Mouse (Mus musculus): ENCODE results near the gene Myb. TPM values are rescaled to one million over a fixed set of nuclear protein-coding genes. Genes with fewer than 3 reads are reported as not detected.

Gene Myb
- polyA plus RNA-seq, 1 experiment from 2014 or later, result 4.6 TPM

- 84% methylated on average over 5 of the region's 5 CpGs for WGBS
- H3K36me3 ChIP-seq, result no peaks in the 10 kb centered on the region
- H3K4me1 ChIP-seq, result no peaks in the 10 kb centered on the region
- no peak overlapping the region for H3K4me3 ChIP-seq
- no peak overlapping the region for H3K27ac ChIP-seq
- no peaks in the 10 kb centered on the region for H3K9me3 ChIP-seq (replicated peaks)
- no peak overlapping the region for H3K9ac ChIP-seq
- peaks cover 14% of the 10 kb centered on the region for H3K27me3 ChIP-seq
- no peak for ATAC-seq (ENCODE audit: low FRiP score)
- no peak overlapping the region for H3K4me2 ChIP-seq (replicated peaks)
Measured at GRCm38 (mm10) chr10:21167165-21167564, 6.4 kb upstream of the Myb start.

GRCm38 (mm10) chr10:21165411-21165810 is 4.6 kb upstream of the Myb start:
- Histone ChIP-seq H3K36me3 (no peaks in the 10 kb centered on the region), H3K4me3 (no peak overlapping the region), H3K4me1 (peaks cover 3% of the 10 kb centered on the region; the same call in 1 of the 2 replicates), H3K27me3 (peaks cover 21% of the 10 kb centered on the region), H3K27ac (no peak overlapping the region), H3K9me3 (replicated peaks) (no peaks in the 10 kb centered on the region), H3K4me2 (replicated peaks) (no peak overlapping the region), H3K9ac (no peak overlapping the region)
- ATAC-seq (ENCODE audit: low FRiP score), result no peak
- 82% methylated on average over 4 of the region's 4 CpGs for WGBS

GRCm38 (mm10) chr10:21162124-21162523 is 1.3 kb upstream of the Myb start:
- WGBS, result 48% methylated on average over 3 of the region's 3 CpGs
- Histone ChIP-seq H3K9me3 (replicated peaks) (no peaks in the 10 kb centered on the region), H3K27me3 (peaks cover 37% of the 10 kb centered on the region), H3K4me1 (peaks cover 19% of the 10 kb centered on the region), H3K27ac (no peak overlapping the region), H3K36me3 (no peaks in the 10 kb centered on the region), H3K4me2 (replicated peaks) (no peak overlapping the region), H3K4me3 (no peak overlapping the region), H3K9ac (no peak overlapping the region)
- no peak for ATAC-seq (ENCODE audit: low FRiP score)

GRCm38 (mm10) chr10:21161359-21162094 is 743 bp upstream of the Myb start:
- H3K4me1 ChIP-seq, result peaks cover 19% of the 10 kb centered on the region
- H3K4me3 ChIP-seq, result peak overlapping the region; percentile 73
- ATAC-seq (ENCODE audit: low FRiP score), result peak; percentile 49
- H3K36me3 ChIP-seq, result no peaks in the 10 kb centered on the region
- WGBS, result 3% methylated on average over 20 of the region's 20 CpGs
- H3K9me3 ChIP-seq (replicated peaks), result no peaks in the 10 kb centered on the region
- 0 out of 2 replicates have a peak overlapping the region, but pooled peaks have one; percentile 55 for H3K27ac ChIP-seq
- peaks cover 37% of the 10 kb centered on the region for H3K27me3 ChIP-seq
- H3K4me2 ChIP-seq (replicated peaks), result peak overlapping the region; percentile 99
- peak overlapping the region; percentile 76 for H3K9ac ChIP-seq

GRCm38 (mm10) chr10:21159697-21160394 is 938 bp downstream of the Myb start:
- H3K4me3 ChIP-seq, result peak overlapping the region; percentile 73
- no peaks in the 10 kb centered on the region for H3K36me3 ChIP-seq
- H3K9me3 ChIP-seq (replicated peaks), result no peaks in the 10 kb centered on the region
- H3K27me3 ChIP-seq, result peaks cover 37% of the 10 kb centered on the region
- H3K9ac ChIP-seq, result peak overlapping the region; percentile 76
- peaks cover 19% of the 10 kb centered on the region for H3K4me1 ChIP-seq
- under 1% methylated on average over 44 of the region's 44 CpGs for WGBS
- H3K4me2 ChIP-seq (replicated peaks), result peak overlapping the region; percentile 99
- peak; percentile 49; the same call in 1 of the 2 replicates for ATAC-seq (ENCODE audit: low FRiP score)
- no peak overlapping the region for H3K27ac ChIP-seq

- WGBS, result under 1% methylated on average over 34 of the region's 35 CpGs
- Histone ChIP-seq H3K9ac (peak overlapping the region; percentile 76), H3K27ac (no peak overlapping the region), H3K4me1 (peaks cover 19% of the 10 kb centered on the region), H3K4me3 (peak overlapping the region; percentile 73), H3K4me2 (replicated peaks) (peak overlapping the region; percentile 99), H3K27me3 (peaks cover 36% of the 10 kb centered on the region), H3K9me3 (replicated peaks) (no peaks in the 10 kb centered on the region), H3K36me3 (no peaks in the 10 kb centered on the region)
- no peak for ATAC-seq (ENCODE audit: low FRiP score)
Measured at GRCm38 (mm10) chr10:21158918-21159443, 1.8 kb downstream of the Myb start.

GRCm38 (mm10) chr10:21158111-21158917 is 2.5 kb downstream of the Myb start:
- peak overlapping the region; percentile 73 for H3K4me3 ChIP-seq
- no peaks in the 10 kb centered on the region for H3K36me3 ChIP-seq
- peak overlapping the region; percentile 76 for H3K9ac ChIP-seq
- ATAC-seq (ENCODE audit: low FRiP score), result no peak
- peaks cover 19% of the 10 kb centered on the region for H3K4me1 ChIP-seq
- H3K4me2 ChIP-seq (replicated peaks), result peak overlapping the region; percentile 99
- WGBS, result 4% methylated on average over 19 of the region's 19 CpGs
- no peaks in the 10 kb centered on the region for H3K9me3 ChIP-seq (replicated peaks)
- H3K27ac ChIP-seq, result no peak overlapping the region
- peaks cover 29% of the 10 kb centered on the region for H3K27me3 ChIP-seq

- ATAC-seq (ENCODE audit: low FRiP score), result no peak
Measured at GRCm38 (mm10) chr10:21156953-21157499, 3.8 kb downstream of the Myb start.

GRCm38 (mm10) chr10:21156416-21156815 is 4.4 kb downstream of the Myb start:
- Histone ChIP-seq H3K9me3 (replicated peaks) (no peaks in the 10 kb centered on the region), H3K9ac (no peak overlapping the region), H3K36me3 (peaks cover 4% of the 10 kb centered on the region; the same call in 1 of the 2 replicates), H3K27ac (no peak overlapping the region), H3K4me3 (no peak overlapping the region), H3K4me1 (peaks cover 17% of the 10 kb centered on the region), H3K4me2 (replicated peaks) (no peak overlapping the region), H3K27me3 (peaks cover 16% of the 10 kb centered on the region)
- ATAC-seq (ENCODE audit: low FRiP score), result no peak
- WGBS, result 98% methylated on average over 3 of the region's 3 CpGs

More at GRCm38 (mm10) chr10:21156953-21157499, 3.8 kb downstream of the Myb start:
- no peak overlapping the region for H3K9ac ChIP-seq
- H3K4me1 ChIP-seq, result peaks cover 19% of the 10 kb centered on the region
- 82% methylated on average over 5 of the region's 5 CpGs for WGBS
- no peaks in the 10 kb centered on the region for H3K9me3 ChIP-seq (replicated peaks)
- H3K36me3 ChIP-seq, result peaks cover 4% of the 10 kb centered on the region; the same call in 1 of the 2 replicates
- no peak overlapping the region for H3K4me3 ChIP-seq
- H3K4me2 ChIP-seq (replicated peaks), result no peak overlapping the region
- peaks cover 22% of the 10 kb centered on the region for H3K27me3 ChIP-seq
- no peak overlapping the region for H3K27ac ChIP-seq

- peaks cover 16% of the 10 kb centered on the region for H3K27me3 ChIP-seq
- H3K9ac ChIP-seq, result no peak overlapping the region
- H3K36me3 ChIP-seq, result peaks cover 4% of the 10 kb centered on the region; the same call in 1 of the 2 replicates
- no peak overlapping the region for H3K4me2 ChIP-seq (replicated peaks)
- no peak overlapping the region for H3K4me3 ChIP-seq
- WGBS, result 94% methylated on average over 3 of the region's 3 CpGs
- no peak for ATAC-seq (ENCODE audit: low FRiP score)
- peaks cover 16% of the 10 kb centered on the region for H3K4me1 ChIP-seq
- H3K9me3 ChIP-seq (replicated peaks), result no peaks in the 10 kb centered on the region
- no peak overlapping the region for H3K27ac ChIP-seq
Measured at GRCm38 (mm10) chr10:21154927-21155326, 5.9 kb downstream of the Myb start.

- H3K36me3 ChIP-seq, result peaks cover 6% of the 10 kb centered on the region; the same call in 1 of the 2 replicates
- H3K4me1 ChIP-seq, result peaks cover 3% of the 10 kb centered on the region
- no peak overlapping the region for H3K4me2 ChIP-seq (replicated peaks)
Measured at GRCm38 (mm10) chr10:21153433-21153832, 7.4 kb downstream of the Myb start.

More at GRCm38 (mm10) chr10:21153433-21153832, 7.4 kb downstream of the Myb start:
- Histone ChIP-seq H3K4me3 (no peak overlapping the region), H3K9me3 (replicated peaks) (no peaks in the 10 kb centered on the region), H3K9ac (no peak overlapping the region), H3K27me3 (peaks cover 7% of the 10 kb centered on the region), H3K27ac (no peak overlapping the region)
- ATAC-seq (ENCODE audit: low FRiP score), result no peak
- WGBS, result 84% methylated on average over 4 of the region's 4 CpGs
